ENCODE assay signal across 7 mouse cellular contexts in the genomic region with DNA sequence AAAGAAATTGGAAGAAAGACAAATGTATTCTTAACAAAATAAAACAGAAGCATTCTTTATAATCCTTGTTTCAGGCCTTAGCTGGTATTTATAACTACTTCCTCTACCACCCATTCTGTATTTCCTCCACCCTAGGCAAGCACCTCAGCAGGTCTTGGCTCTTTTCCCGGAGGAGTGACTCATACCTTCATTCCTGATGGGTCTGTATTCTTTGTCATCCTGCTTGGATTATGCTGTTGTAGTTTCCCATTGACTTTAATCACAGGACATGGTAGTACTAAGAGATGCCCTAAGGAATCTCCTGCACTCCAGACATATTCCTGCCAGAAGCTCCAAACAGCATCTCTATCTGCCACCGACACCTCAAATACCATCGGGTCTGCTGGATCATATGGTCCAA. TPM values are rescaled to one million over a fixed set of nuclear protein-coding genes. Genes with fewer than 3 reads are reported as not detected.
A peak's percentile ranks its signal among the peaks of the same experiment; 100 is the strongest.
DNase-seq lines count a peak whose midpoint lies in the region; ATAC-seq and TF ChIP-seq lines count a peak whose summit lies in the region.
"Not testable (repeated sequence)": the region's sequence is repeated elsewhere in the genome, so short reads cannot be mapped to it uniquely, and the experiment has no call there.

No protein-coding gene starts in this region.

- H3K9ac ChIP-seq in MEL (ENCODE audit: control insufficient read depth, low read depth, low read length, poor library complexity, severe bottlenecking); lung, postnatal 0 days (replicated peaks; ENCODE audit: low read depth); stomach, postnatal 0 days (ENCODE audit: low read length): not testable (repeated sequence)

- not testable (repeated sequence) for TF ChIP-seq POLR2A in MEL (IDR thresholded peaks at IDR 0.05; ENCODE audit: control insufficient read depth in 1 of 2, insufficient read depth in 1 of 2, low read depth in 1 of 2, low read length in 2 of 2, poor library complexity in 1 of 2)

- 76% methylated on average over 3 of the region's 3 CpGs for WGBS in lung, postnatal 0 days
- 60% methylated on average over 3 of the region's 3 CpGs for WGBS in stomach, postnatal 0 days

- H3K4me3 ChIP-seq in MEL (ENCODE audit: control insufficient read depth in 1 of 2, insufficient read depth in 1 of 2, low read depth in 2 of 2, low read length in 2 of 2); lung, postnatal 0 days (ENCODE audit: low read depth, low read length); stomach, postnatal 0 days (ENCODE audit: low read depth, low read length): not testable (repeated sequence)

- H3K27me3 ChIP-seq in MEL (ENCODE audit: control insufficient read depth in 1 of 2, insufficient read depth in 2 of 2, low read length in 2 of 2); lung, postnatal 0 days (replicated peaks; ENCODE audit: insufficient read depth, low read length); stomach, postnatal 0 days (ENCODE audit: control insufficient read depth, insufficient read depth, low read length): not testable (repeated sequence)

- H3K27ac ChIP-seq in MEL (ENCODE audit: control insufficient read depth, low read depth, low read length); lung, postnatal 0 days (ENCODE audit: low read length); stomach, postnatal 0 days (replicated peaks): not testable (repeated sequence)

- ATAC-seq in lung, postnatal 0 days: not testable (repeated sequence)
- ATAC-seq in stomach, postnatal 0 days (ENCODE audit: low FRiP score, low TSS enrichment): peak; percentile 47; the same call in 1 of the 2 replicates

- TF ChIP-seq RAD21 in MEL (IDR thresholded peaks at IDR 0.05; ENCODE audit: low read depth, low read length): not testable (repeated sequence)

- not testable (repeated sequence) for H3K9me3 ChIP-seq in MEL (replicated peaks; ENCODE audit: insufficient read depth, low read length); lung, postnatal 0 days (ENCODE audit: low read length); stomach, postnatal 0 days (ENCODE audit: control insufficient read depth, low read length)

- peak in 1 of 2 experiments; percentile 52; a peak in 1 of 4 replicates for TF ChIP-seq EP300 in MEL (IDR thresholded peaks at IDR 0.05; ENCODE audit: low read depth in 1 of 2, low read length in 2 of 2)
- not testable (repeated sequence) for TF ChIP-seq EP300 in lung, postnatal 0 days (IDR thresholded peaks at IDR 0.05); stomach, postnatal 0 days (optimal IDR thresholded peaks at IDR 0.05)

- not testable (repeated sequence) for H3K4me2 ChIP-seq in lung, postnatal 0 days (replicated peaks; ENCODE audit: low read depth, low read length); stomach, postnatal 0 days (replicated peaks; ENCODE audit: low read depth)

- peaks cover 2 to 18% of the 10 kb centered on the region in 2 experiments for H3K4me1 ChIP-seq in MEL (ENCODE audit: control insufficient read depth in 1 of 2, insufficient read depth in 2 of 2, low read length in 2 of 2)
- not testable (repeated sequence) for H3K4me1 ChIP-seq in lung, postnatal 0 days (ENCODE audit: insufficient read depth, low read depth, low read length); stomach, postnatal 0 days (replicated peaks; ENCODE audit: control insufficient read depth, insufficient read depth)

- H3K36me3 ChIP-seq in MEL (ENCODE audit: control insufficient read depth in 1 of 2, insufficient read depth in 2 of 2, low read length in 2 of 2): peaks cover 0 to 25% of the 10 kb centered on the region in 2 experiments; a peak in 2 of 4 replicates
- not testable (repeated sequence) for H3K36me3 ChIP-seq in lung, postnatal 0 days (ENCODE audit: insufficient read depth, low read length); stomach, postnatal 0 days (ENCODE audit: control insufficient read depth, insufficient read depth, low read length)

- DNase-seq in MEL (ENCODE audit: low read depth, low spot score): peak; percentile 83
- peak; percentile 57 for DNase-seq in adrenal gland, adult 2 months
- peak; percentile 39 to 50 for DNase-seq in cerebellum, adult 18-20 months
- DNase-seq in cerebellum, postnatal 36 days: peak; percentile 48 to 49
- DNase-seq in kidney, postnatal 14 days: peak; percentile 23
- peak; percentile 35 for DNase-seq in lung, postnatal 0 days (ENCODE audit: low spot score)
- DNase-seq in stomach, postnatal 0 days (ENCODE audit: low spot score): peak; percentile 82

- not testable (repeated sequence) for TF ChIP-seq CTCF in MEL (IDR thresholded peaks at IDR 0.05 in 2 of 3, conservative IDR thresholded peaks at IDR 0.05 in 1 of 3; ENCODE audit: control insufficient read depth in 1 of 3, insufficient read depth in 1 of 3, low read depth in 2 of 3, low read length in 3 of 3, poor library complexity in 1 of 3, severe bottlenecking in 1 of 3); lung, postnatal 0 days (IDR thresholded peaks at IDR 0.05); stomach, postnatal 0 days (IDR thresholded peaks at IDR 0.05; ENCODE audit: low read depth)

- H3K79me2 ChIP-seq in MEL (ENCODE audit: control insufficient read depth, insufficient read depth, low read length, poor library complexity): peaks cover 30% of the 10 kb centered on the region

TF ChIP-seq in MEL, 35 proteins besides CTCF, POLR2A, EP300 and RAD21:
- peak; percentile 69; the same call in 1 of the 2 replicates for TF ChIP-seq JUND (IDR thresholded peaks at IDR 0.05; ENCODE audit: low read depth, low read length)
- TF ChIP-seq ETS1 (IDR thresholded peaks at IDR 0.05; ENCODE audit: low read depth, low read length): 0 out of 2 replicates have a peak, but pooled peaks have one; percentile 7

RNA-seq across cellular contexts. Expression of gene U2surp, which starts 2.6 kb away (rescaled TPM):
- total RNA-seq in MEL (2012; rRNA removed): 69.0 and 70.8 TPM in 2 replicates
- polyA plus RNA-seq in MEL (2012; ENCODE audit: insufficient read depth in 1 of 2, insufficient read length in 2 of 2, low read depth in 1 of 2, low replicate concordance in 2 of 2, missing spikeins in 1 of 2): 100 to 1,000 TPM in 1 of 2 experiments, 10 to 100 TPM in 1; 72.1 to 244 TPM
- 10 to 100 TPM; 51.4 to 63.9 TPM for total RNA-seq in adrenal gland, adult 2 months (2021)
- polyA plus RNA-seq in adrenal gland, adult 2 months (2012; rRNA removed): 0.37 and 0.86 TPM in 2 replicates
- 73.2 and 84.4 TPM in 2 replicates for polyA plus RNA-seq in lung, postnatal 0 days (2015; fragmentation: Nextera tagmentation; extraction: Ambion mirVana)
- polyA plus RNA-seq in stomach, postnatal 0 days (2015; fragmentation: Nextera tagmentation; extraction: Ambion mirVana): 67.9 and 75.2 TPM in 2 replicates

RNA-seq across cellular contexts. Expression of gene Paqr9, which starts 45.1 kb away (rescaled TPM):
- total RNA-seq in MEL (2012; rRNA removed): 13.4 and 18.0 TPM in 2 replicates
- 10 to 100 TPM; 24.8 to 46.0 TPM for polyA plus RNA-seq in MEL (2012; ENCODE audit: insufficient read depth in 1 of 2, insufficient read length in 2 of 2, low read depth in 1 of 2, low replicate concordance in 2 of 2, missing spikeins in 1 of 2)
- 10 to 100 TPM; 10.4 to 12.1 TPM for total RNA-seq in adrenal gland, adult 2 months (2021)
- polyA plus RNA-seq in adrenal gland, adult 2 months (2012; rRNA removed): 14.2 and 23.5 TPM in 2 replicates
- polyA plus RNA-seq in lung, postnatal 0 days (2015; fragmentation: Nextera tagmentation; extraction: Ambion mirVana): 0.11 and 0.16 TPM in 2 replicates
- polyA plus RNA-seq in stomach, postnatal 0 days (2015; fragmentation: Nextera tagmentation; extraction: Ambion mirVana): 0.11 and 0.18 TPM in 2 replicates

Comparison
In these comparisons a context has a peak if more than half of its experiments do, and no peak if none do; other contexts are left out.
1. DNase-seq: peak in every context shown above with its lines; median percentile 83 in MEL; 82 in stomach, postnatal 0 days; 57 in adrenal gland, adult 2 months; 48 in cerebellum, postnatal 36 days; 44 in cerebellum, adult 18-20 months; 35 in lung, postnatal 0 days; 23 in kidney, postnatal 14 days.
2. RNA of gene U2surp, which starts 2.6 kb away (polyA plus RNA-seq): 72.1 to 244 TPM in MEL, 67.9 to 75.2 TPM in stomach, postnatal 0 days and 73.2 to 84.4 TPM in lung, postnatal 0 days; 0.37 to 0.86 TPM in adrenal gland, adult 2 months; every median in the first group is over 10 times any median in the second.
3. RNA of gene Paqr9, which starts 45.1 kb away (polyA plus RNA-seq): 24.8 to 46.0 TPM in MEL and 14.2 to 23.5 TPM in adrenal gland, adult 2 months; 0.11 to 0.16 TPM in lung, postnatal 0 days and 0.11 to 0.18 TPM in stomach, postnatal 0 days; every median in the first group is over 10 times any median in the second.